In genomic region chr13:76690697-76691096, GRCm38 (mm10) we compare ENCODE assay signal across 27 mouse cellular contexts.
"Had no signal": no experiment of that assay in that cellular context is flagged by ENCODE, and none has a peak within 500 bp of the region (broad histone marks: within the 10 kb centered on the region; RNA-seq: fewer than 3 reads in every experiment).

No protein-coding gene starts in this region.

- H3K27me3 ChIP-seq: limb, embryonic 12.5 days; limb, embryonic 13.5 days; limb, embryonic 15.5 days; liver, embryonic 12.5 days; liver, embryonic 13.5 days; liver, embryonic 15.5 days; lung, embryonic 15.5 days; megakaryocyte, embryonic 14.5 days; midbrain, embryonic 12.5 days; midbrain, embryonic 13.5 days; midbrain, embryonic 15.5 days had no signal

- H3K27ac ChIP-seq: limb, embryonic 10.5 days; limb, embryonic 12.5 days; limb, embryonic 13.5 days; limb, embryonic 15.5 days; liver, embryonic 12.5 days; liver, embryonic 13.5 days; liver, embryonic 14.5 days; liver, embryonic 15.5 days; lung, embryonic 15.5 days; midbrain, embryonic 10.5 days; midbrain, embryonic 12.5 days; midbrain, embryonic 13.5 days; midbrain, embryonic 15.5 days had no signal

- H3K4me1 ChIP-seq: limb, embryonic 10.5 days; limb, embryonic 12.5 days; limb, embryonic 13.5 days; limb, embryonic 15.5 days; liver, embryonic 12.5 days; liver, embryonic 13.5 days; liver, embryonic 15.5 days; lung, embryonic 15.5 days; midbrain, embryonic 10.5 days; midbrain, embryonic 12.5 days; midbrain, embryonic 13.5 days; midbrain, embryonic 15.5 days had no signal

- H3K4me2 ChIP-seq: limb, embryonic 12.5 days; limb, embryonic 13.5 days; limb, embryonic 15.5 days; liver, embryonic 11.5 days; liver, embryonic 12.5 days; liver, embryonic 13.5 days; liver, embryonic 15.5 days; lung, embryonic 14.5 days; lung, embryonic 15.5 days; midbrain, embryonic 11.5 days; midbrain, embryonic 12.5 days; midbrain, embryonic 13.5 days; midbrain, embryonic 15.5 days had no signal

- H3K9me3 ChIP-seq: limb, embryonic 10.5 days; limb, embryonic 12.5 days; limb, embryonic 13.5 days; limb, embryonic 15.5 days; liver, embryonic 12.5 days; liver, embryonic 13.5 days; liver, embryonic 15.5 days; lung, embryonic 15.5 days; megakaryocyte, embryonic 14.5 days; midbrain, embryonic 10.5 days; midbrain, embryonic 12.5 days; midbrain, embryonic 13.5 days; midbrain, embryonic 15.5 days had no signal

- H3K4me3 ChIP-seq: limb, embryonic 10.5 days; limb, embryonic 12.5 days; limb, embryonic 13.5 days; limb, embryonic 15.5 days; liver, embryonic 12.5 days; liver, embryonic 13.5 days; liver, embryonic 15.5 days; lung, embryonic 15.5 days; megakaryocyte, embryonic 14.5 days; midbrain, embryonic 10.5 days; midbrain, embryonic 12.5 days; midbrain, embryonic 13.5 days; midbrain, embryonic 15.5 days; myocyte had no signal

- DNase-seq: left cerebral cortex, postnatal 4 days; liver; liver, embryonic 13.5 days; liver, postnatal 0 days; lung, adult 18-20 months; lung, adult 2 months; lung, embryonic 14.5 days; lung, postnatal 10 days; lung, postnatal 14 days; lung, postnatal 4 days; midbrain, embryonic 14.5 days had no signal

- H3K36me3 ChIP-seq: limb, embryonic 10.5 days; limb, embryonic 12.5 days; limb, embryonic 13.5 days; limb, embryonic 15.5 days; liver, embryonic 12.5 days; liver, embryonic 13.5 days; liver, embryonic 15.5 days; lung, embryonic 15.5 days; midbrain, embryonic 10.5 days; midbrain, embryonic 12.5 days; midbrain, embryonic 13.5 days; midbrain, embryonic 15.5 days had no signal

- H3K9ac ChIP-seq: limb, embryonic 12.5 days; limb, embryonic 13.5 days; limb, embryonic 15.5 days; liver, embryonic 12.5 days; liver, embryonic 13.5 days; liver, embryonic 14.5 days; liver, embryonic 15.5 days; liver, postnatal 0 days; lung, embryonic 14.5 days; lung, embryonic 15.5 days; midbrain, embryonic 12.5 days; midbrain, embryonic 13.5 days; midbrain, embryonic 15.5 days had no signal
